Mouse (Mus musculus) CD4-positive, CD25-positive, alpha-beta regulatory T cell, adult 9 weeks (primary cell): ENCODE results near the gene Tdrd1. TPM values are rescaled to one million over a fixed set of nuclear protein-coding genes. Genes with fewer than 3 reads are reported as not detected.

ENCODE experiments used
- polyA plus RNA-seq: library from polyadenylated mRNA; unstranded; fragments of 100-300 nt; shearing (Covaris generic); gene quantifications from one replicate; pipeline ENCODE4 v1.2.1, GENCODE M21; 2017

Tdrd1 gene
- not detected for polyA plus RNA-seq

GRCm38 (mm10) chr19:56826047-56826631 is at the start of gene Tdrd1:
TSS of gene Tdrd1 (plus strand) at chr19:56826209.

GRCm38 (mm10) chr19:56821798-56822447 is 4.1 kb upstream of the Tdrd1 start, which contains the start of gene Ccdc186:
TSS of gene Ccdc186 (minus strand) at chr19:56822190.

GRCm38 (mm10) chr19:56873816-56874600 is 48.0 kb downstream of the Tdrd1 start, which contains the start of gene Vwa2:
TSS of gene Vwa2 (plus strand) at chr19:56874249.

Other genes with a start within 250 kb of the Tdrd1 start
- gene Adrb1, start 104.0 kb upstream of the Tdrd1 start, polyA plus RNA-seq = not detected
- 25.5 TPM for gene Ccdc186, start 4.0 kb upstream of the Tdrd1 start, polyA plus RNA-seq
- not detected for gene Vwa2, start 48.0 kb downstream of the Tdrd1 start, polyA plus RNA-seq
- gene Afap1l2, start 182.0 kb downstream of the Tdrd1 start, polyA plus RNA-seq = not detected